Mouse (Mus musculus) left cerebral cortex, postnatal 4 days (tissue): ENCODE results near the gene Spaca6. TPM values are rescaled to one million over a fixed set of nuclear protein-coding genes. Genes with fewer than 3 reads are reported as not detected.

Source experiments
- DNase-seq: peaks from one replicate; pipeline ENCODE4 v3.0.0-alpha.2; 2022
- intact Hi-C: fragments of 180-260 bp; cut with DNase I; formaldehyde crosslinking; loops from one replicate; pipeline ENCODE4 v1.15.1; 2025
- microRNA-seq: library from miRNA; unstranded; fragments of <30 nt; microRNA quantifications from one replicate; pipeline ENCODE4 v1.2.0, GENCODE M21; 2022
- total RNA-seq, 2 experiments: library from RNA; stranded (reverse); gene quantifications; 2 replicates each; pipeline ENCODE4 v1.2.3; 2021

Gene Spaca6
- total RNA-seq, 2 experiments from 2014 or later, result 87.5 to 99.7 TPM

GRCm38 (mm10) chr17:17889732-17890425 is 62.9 kb downstream of the Spaca6 start:
- intact Hi-C loops, result no loop called here
- no peak for DNase-seq

Small RNAs within 50 kb of the gene (microRNA-seq; reads per million reads assigned to microRNA genes)
- gene Gm25927 (not detected), gene Mir125a (13,322 reads per million, percentile 96 among the genes with 10 or more reads in this experiment), gene Mir99b (8,070 reads per million, percentile 94 among the genes with 10 or more reads in this experiment), gene Mirlet7e (not detected)

Other genes starting within 250 kb of the Spaca6 start
- gene Lnpep, start 202.1 kb upstream of the Spaca6 start, total RNA-seq, result 10 to 100 TPM; 48.2 to 57.5 TPM
- under 1 TPM in 1 of 2 experiments, not detected in 1; 0.12 TPM for gene Vmn2r90, start 123.4 kb upstream of the Spaca6 start, total RNA-seq
- gene Has1, start 28.0 kb downstream of the Spaca6 start, total RNA-seq, result under 1 TPM in 1 of 2 experiments, not detected in 1; 0.20 TPM
- under 1 TPM; 0.26 to 0.28 TPM for gene Fpr1, start 56.8 kb downstream of the Spaca6 start, total RNA-seq
- under 1 TPM in 1 of 2 experiments, not detected in 1; 0.40 TPM for gene Fpr2, start 60.7 kb downstream of the Spaca6 start, total RNA-seq
- not detected for gene Fpr3, start 60.7 kb downstream of the Spaca6 start, total RNA-seq
- gene Fpr-rs4, start 194.6 kb downstream of the Spaca6 start, total RNA-seq, result not detected
- under 1 TPM in 1 of 2 experiments, not detected in 1; 0.10 TPM for gene Vmn2r124, start 222.3 kb downstream of the Spaca6 start, total RNA-seq